Mouse (Mus musculus): ENCODE results near the gene Iqub.

GRCm38 (mm10) chr6:24554427-24555086, 39.7 kb upstream of the Iqub start:
- TF ChIP-seq POLR2A (IDR thresholded peaks at IDR 0.05; ENCODE audit: low read depth, low read length) (no peak), CTCF (IDR thresholded peaks at IDR 0.05; ENCODE audit: borderline replicate concordance, insufficient read depth, low read length) (no peak)
